ENCODE assay signal across 11 mouse cellular contexts in genomic region chr3:115949921-115950877, GRCm38 (mm10). TPM values are rescaled to one million over a fixed set of nuclear protein-coding genes. Genes with fewer than 3 reads are reported as not detected.
DNase-seq lines count a peak whose midpoint lies in the region; ATAC-seq lines count a peak whose summit lies in the region.
"Had no signal": no experiment of that assay in that cellular context is flagged by ENCODE, and none has a peak within 500 bp of the region (broad histone marks: within the 10 kb centered on the region; RNA-seq: fewer than 3 reads in every experiment).

No protein-coding gene starts in this region.

- WGBS in hindbrain, embryonic 13.5 days = 77% methylated on average over 6 of the region's 6 CpGs
- WGBS in hindbrain, embryonic 11.5 days = 94% methylated on average over 6 of the region's 6 CpGs
- 55% methylated on average over 6 of the region's 6 CpGs for WGBS in forebrain, embryonic 16.5 days

- H3K27ac ChIP-seq in hindbrain, embryonic 13.5 days = peak overlapping the region; percentile 30
- no peak overlapping the region for H3K27ac ChIP-seq in hindbrain, embryonic 11.5 days (ENCODE audit: low read depth, low read length)
- peak overlapping the region; percentile 66 for H3K27ac ChIP-seq in forebrain, embryonic 16.5 days (ENCODE audit: low read length)

- peak; percentile 46 for ATAC-seq in hindbrain, embryonic 13.5 days (ENCODE audit: low FRiP score)
- no peak for ATAC-seq in hindbrain, embryonic 11.5 days (ENCODE audit: low FRiP score)
- peak; percentile 74 for ATAC-seq in forebrain, embryonic 16.5 days

- no peaks in the 10 kb centered on the region for H3K9me3 ChIP-seq in hindbrain, embryonic 13.5 days
- no peaks in the 10 kb centered on the region for H3K9me3 ChIP-seq in hindbrain, embryonic 11.5 days (ENCODE audit: control insufficient read depth, low read length)
- H3K9me3 ChIP-seq in forebrain, embryonic 16.5 days (ENCODE audit: control insufficient read depth, low read length) = no peaks in the 10 kb centered on the region
- H3K9me3 ChIP-seq: G1E had no signal

- H3K4me3 ChIP-seq in hindbrain, embryonic 13.5 days = no peak overlapping the region
- H3K4me3 ChIP-seq in hindbrain, embryonic 11.5 days (ENCODE audit: low read depth, low read length) = no peak overlapping the region
- no peak overlapping the region for H3K4me3 ChIP-seq in forebrain, embryonic 16.5 days (replicated peaks; ENCODE audit: low read length)

- peaks cover 12% of the 10 kb centered on the region; the same call in 1 of the 2 replicates for H3K4me1 ChIP-seq in hindbrain, embryonic 13.5 days (replicated peaks)
- H3K4me1 ChIP-seq in hindbrain, embryonic 11.5 days (replicated peaks; ENCODE audit: control insufficient read depth, insufficient read depth, low read length) = no peaks in the 10 kb centered on the region
- peaks cover 7% of the 10 kb centered on the region; the same call in 1 of the 2 replicates for H3K4me1 ChIP-seq in forebrain, embryonic 16.5 days (replicated peaks; ENCODE audit: control insufficient read depth, insufficient read depth, low read length)

- peaks cover 56% of the 10 kb centered on the region for H3K36me3 ChIP-seq in hindbrain, embryonic 13.5 days
- H3K36me3 ChIP-seq in hindbrain, embryonic 11.5 days (ENCODE audit: control insufficient read depth, insufficient read depth, low read length) = no peaks in the 10 kb centered on the region
- peaks cover 11% of the 10 kb centered on the region for H3K36me3 ChIP-seq in forebrain, embryonic 16.5 days (ENCODE audit: control insufficient read depth, insufficient read depth)

- H3K27me3 ChIP-seq in hindbrain, embryonic 13.5 days = no peaks in the 10 kb centered on the region
- H3K27me3 ChIP-seq in hindbrain, embryonic 11.5 days (ENCODE audit: control insufficient read depth, insufficient read depth, low read length) = no peaks in the 10 kb centered on the region
- no peaks in the 10 kb centered on the region for H3K27me3 ChIP-seq in forebrain, embryonic 16.5 days (replicated peaks; ENCODE audit: control insufficient read depth, insufficient read depth, low read length)

- no peak for DNase-seq in hindbrain, embryonic 11.5 days (ENCODE audit: low spot score)
- peak; percentile 5 for DNase-seq in urinary bladder, postnatal 14 days (ENCODE audit: low spot score)
- no peak for DNase-seq in urinary bladder, adult 2 months (ENCODE audit: low spot score)
- no peak for DNase-seq in yolk sac, embryonic 10.5 days (ENCODE audit: low spot score)
- DNase-seq in cerebellum, adult 9-10 months = no peak
- DNase-seq: kidney, postnatal 10 days; lung, postnatal 14 days; thymus, postnatal 14 days had no signal

- H3K4me2 ChIP-seq in hindbrain, embryonic 13.5 days = no peak overlapping the region
- H3K4me2 ChIP-seq in hindbrain, embryonic 11.5 days (replicated peaks; ENCODE audit: low read depth, low read length) = no peak overlapping the region
- H3K4me2 ChIP-seq in forebrain, embryonic 16.5 days (ENCODE audit: low read length) = no peak overlapping the region

- no peak overlapping the region for H3K9ac ChIP-seq in hindbrain, embryonic 13.5 days
- no peak overlapping the region for H3K9ac ChIP-seq in hindbrain, embryonic 11.5 days (ENCODE audit: low read depth, low read length)
- H3K9ac ChIP-seq in forebrain, embryonic 16.5 days (replicated peaks; ENCODE audit: low read depth, low read length) = no peak overlapping the region

RNA-seq across cellular contexts. Expression of gene Slc30a7, which starts 57.0 kb away (rescaled TPM):
- polyA plus RNA-seq in hindbrain, embryonic 13.5 days (2015; fragmentation: Nextera tagmentation; extraction: Ambion mirVana) = 18.8 and 21.2 TPM in 2 replicates
- polyA plus RNA-seq in hindbrain, embryonic 11.5 days (2014; fragmentation: Nextera tagmentation; extraction: Ambion mirVana) = 29.3 and 31.2 TPM in 2 replicates
- polyA plus RNA-seq in urinary bladder, adult 2 months (2012; rRNA removed) = 23.9 and 28.3 TPM in 2 replicates
- polyA plus RNA-seq in forebrain, embryonic 16.5 days (2015; fragmentation: Nextera tagmentation; extraction: Ambion mirVana) = 19.0 and 22.4 TPM in 2 replicates

RNA-seq across cellular contexts. Expression of gene Extl2, which starts 57.1 kb away (rescaled TPM):
- 28.5 and 32.2 TPM in 2 replicates for polyA plus RNA-seq in hindbrain, embryonic 13.5 days (2015; fragmentation: Nextera tagmentation; extraction: Ambion mirVana)
- polyA plus RNA-seq in hindbrain, embryonic 11.5 days (2014; fragmentation: Nextera tagmentation; extraction: Ambion mirVana) = 28.7 and 31.0 TPM in 2 replicates
- 12.2 and 16.1 TPM in 2 replicates for polyA plus RNA-seq in urinary bladder, adult 2 months (2012; rRNA removed)
- polyA plus RNA-seq in forebrain, embryonic 16.5 days (2015; fragmentation: Nextera tagmentation; extraction: Ambion mirVana) = 24.3 and 26.8 TPM in 2 replicates
